Mouse (Mus musculus) hindbrain, embryonic 12.5 days (tissue): ENCODE results near the gene Plekha5. TPM values are rescaled to one million over a fixed set of nuclear protein-coding genes. Genes with fewer than 3 reads are reported as not detected.
"Not testable (repeated sequence)": the region's sequence is repeated elsewhere in the genome, so short reads cannot be mapped to it uniquely, and the experiment has no call there.

Experiments
- ATAC-seq: fragments of 200-750 bp; cut with Nextera tagmentation; 2 replicates; pipeline ENCODE4 v1.8.0; 2017; ENCODE audit warnings: moderate TSS enrichment; ENCODE audit not compliant: low FRiP score
- H3K27ac ChIP-seq: fragments of 300-500 bp; sonication (generic); 2 replicates; pipeline ENCODE4 v1.5.1; 2016; ENCODE audit warnings: mild to moderate bottlenecking
- H3K27me3 ChIP-seq: fragments of 300-500 bp; sonication (generic); 2 replicates; pipeline ENCODE4 v1.6.1; 2016; ENCODE audit warnings: mild to moderate bottlenecking
- H3K36me3 ChIP-seq: fragments of 300-500 bp; sonication (generic); 2 replicates; pipeline ENCODE4 v1.6.1; 2016; ENCODE audit warnings: mild to moderate bottlenecking
- H3K4me1 ChIP-seq: fragments of 300-500 bp; sonication (generic); 2 replicates; pipeline ENCODE4 v1.6.1; 2016
- H3K4me2 ChIP-seq: fragments of 300-500 bp; sonication (generic); replicated peaks from 2 replicates; pipeline ENCODE4 v1.6.1; 2016; ENCODE audit warnings: mild to moderate bottlenecking
- H3K4me3 ChIP-seq: fragments of 300-500 bp; sonication (generic); 2 replicates; pipeline ENCODE4 v1.5.1; 2016; ENCODE audit warnings: mild to moderate bottlenecking
- H3K9ac ChIP-seq: fragments of 300-500 bp; sonication (generic); 2 replicates; pipeline ENCODE4 v1.6.1; 2016; ENCODE audit warnings: mild to moderate bottlenecking, moderate library complexity
- H3K9me3 ChIP-seq: fragments of 300-500 bp; sonication (generic); replicated peaks from 2 replicates; pipeline ENCODE4 v1.6.1; 2016; ENCODE audit warnings: mild to moderate bottlenecking
- WGBS: fragments of 180-500 bp; shearing (Covaris S2); methylation state at CpG from one replicate; pipeline ENCODE4 v1.1.7; 2016; 5-methylcytosine and 5-hydroxymethylcytosine counted together
- polyA plus RNA-seq: library from polyadenylated mRNA; unstranded; fragments of >200 nt; fragmentation: Nextera tagmentation; extraction: Ambion mirVana; gene quantifications from 2 replicates; pipeline ENCODE4 v1.2.1, GENCODE M21; 2016

The Plekha5 gene
- polyA plus RNA-seq, 1 experiment from 2014 or later: 49.4 TPM

DNA sequence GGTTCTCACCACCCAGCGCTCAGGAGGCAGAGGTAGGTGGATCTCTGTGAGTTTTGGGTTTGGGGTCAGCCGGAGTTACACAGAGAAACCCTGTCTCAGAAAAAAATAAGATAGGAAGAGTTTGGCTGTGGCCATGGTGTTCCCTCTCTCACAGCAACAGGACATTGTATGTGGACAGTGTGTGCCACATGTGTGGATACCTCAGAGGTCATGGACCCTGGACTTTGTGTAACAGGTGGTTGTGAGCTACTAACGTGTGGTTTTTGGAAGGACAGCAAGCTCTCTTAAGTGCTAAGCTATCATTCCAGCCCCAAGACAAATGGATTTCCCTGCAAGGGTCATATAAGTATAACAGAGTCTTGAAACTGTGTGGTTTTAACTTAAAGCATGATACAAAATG lies 151.1 kb downstream of the Plekha5 start:
- WGBS: 92% methylated on average over 3 of the region's 3 CpGs
- Histone ChIP-seq H3K27me3 (no peaks in the 10 kb centered on the region), H3K4me3 (no peak overlapping the region), H3K9me3 (no peaks in the 10 kb centered on the region), H3K9ac (no peak overlapping the region), H3K36me3 (peaks cover 74% of the 10 kb centered on the region), H3K4me1 (no peaks in the 10 kb centered on the region), H3K4me2 (no peak overlapping the region), H3K27ac (no peak overlapping the region)
- ATAC-seq: no peak

DNA sequence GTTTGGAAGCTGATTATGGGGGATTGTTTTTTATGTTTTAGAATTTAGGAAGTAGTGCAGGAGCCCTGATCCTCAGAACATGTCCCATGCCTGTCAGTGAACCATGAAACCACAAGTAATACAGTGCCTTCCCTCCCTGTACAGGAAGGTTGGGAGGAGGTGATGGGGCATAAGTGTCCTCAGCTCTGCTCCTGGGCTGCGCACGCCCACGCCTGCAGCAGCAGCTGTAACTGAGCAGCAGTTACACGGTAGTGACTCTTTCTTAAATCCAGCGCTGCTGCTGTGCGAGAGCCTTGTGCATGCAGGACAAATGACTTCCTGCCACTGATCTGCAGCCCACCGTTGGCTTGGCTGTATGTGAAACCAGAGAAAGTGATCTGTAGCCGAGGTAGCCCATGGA lies 152.3 kb downstream of the Plekha5 start:
- 90% methylated on average over 8 of the region's 8 CpGs for WGBS
- Histone ChIP-seq H3K9ac (no peak overlapping the region), H3K36me3 (peaks cover 73% of the 10 kb centered on the region)

DNA sequence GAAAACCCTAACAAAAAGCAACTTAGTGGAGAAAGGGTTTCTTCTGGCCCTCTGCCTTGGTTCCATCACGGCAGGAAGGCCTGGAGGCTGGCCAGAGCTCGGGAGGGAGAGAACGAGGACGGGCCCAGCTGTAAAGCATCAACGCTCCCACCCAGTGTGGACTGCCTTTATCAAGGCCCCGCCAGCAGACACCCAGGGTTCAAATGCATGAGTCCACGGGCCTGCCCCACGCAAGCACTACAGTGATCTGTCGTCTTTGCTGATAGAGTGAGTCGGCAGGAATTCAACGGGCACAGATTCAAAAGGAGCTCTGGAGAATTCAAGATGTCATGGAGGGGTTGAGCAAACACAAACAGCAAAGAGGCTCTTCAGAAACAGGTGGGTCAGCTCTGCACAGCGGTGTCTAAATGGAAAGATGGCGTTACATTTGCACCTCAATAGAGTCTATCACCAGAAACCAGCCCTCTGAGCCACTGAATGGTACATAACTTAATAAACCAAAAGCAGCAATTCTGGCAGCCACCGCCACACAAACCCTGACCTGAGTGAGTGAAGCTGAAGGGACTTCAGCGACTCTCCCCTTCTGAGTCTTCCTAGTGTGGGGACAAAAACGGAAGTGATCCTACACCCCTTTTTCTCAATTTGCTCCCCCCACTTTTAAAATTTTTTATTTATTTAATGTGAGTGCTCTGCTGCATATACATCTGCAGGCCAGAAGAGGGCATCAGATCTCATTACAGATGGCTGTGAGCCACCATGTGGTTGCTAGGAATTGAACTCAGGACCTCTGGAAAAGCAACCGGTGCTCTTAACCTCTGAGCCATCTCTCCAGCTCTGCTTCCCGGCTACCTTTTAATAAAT lies 153.3 kb downstream of the Plekha5 start:
- ATAC-seq: no peak
- no peaks in the 10 kb centered on the region for H3K27me3 ChIP-seq
- H3K4me1 ChIP-seq: no peaks in the 10 kb centered on the region
- no peak overlapping the region for H3K4me3 ChIP-seq
- no peak overlapping the region for H3K4me2 ChIP-seq
- no peak overlapping the region for H3K9ac ChIP-seq
- H3K36me3 ChIP-seq: peaks cover 70% of the 10 kb centered on the region
- WGBS: 79% methylated on average over 18 of the region's 18 CpGs
- H3K9me3 ChIP-seq: no peaks in the 10 kb centered on the region
- H3K27ac ChIP-seq: no peak overlapping the region

More for the DNA sequence above, 152.3 kb downstream of the Plekha5 start:
- Histone ChIP-seq H3K27ac (no peak overlapping the region), H3K27me3 (no peaks in the 10 kb centered on the region), H3K4me3 (no peak overlapping the region), H3K4me1 (no peaks in the 10 kb centered on the region), H3K9me3 (no peaks in the 10 kb centered on the region), H3K4me2 (no peak overlapping the region)
- ATAC-seq: no peak

DNA sequence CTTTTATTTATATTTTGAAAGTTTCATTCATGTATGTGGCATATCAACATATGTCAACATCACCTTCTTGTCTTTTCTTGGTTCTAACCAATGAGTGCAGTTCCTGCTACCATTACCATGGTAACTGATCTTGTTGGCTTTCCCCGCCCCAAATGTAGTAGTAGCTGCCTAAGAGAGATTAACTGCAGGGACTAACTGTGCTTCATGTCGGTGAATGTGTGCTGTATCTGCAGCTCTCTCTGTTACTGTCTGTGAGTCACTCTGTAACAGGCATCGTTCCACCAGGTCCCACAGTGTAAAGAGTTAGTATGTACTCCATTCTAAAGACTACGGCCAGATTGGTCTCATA lies 153.9 kb downstream of the Plekha5 start:
- ATAC-seq: no peak
- no peaks in the 10 kb centered on the region for H3K4me1 ChIP-seq
- H3K4me2 ChIP-seq: no peak overlapping the region
- H3K27ac ChIP-seq: no peak overlapping the region
- H3K4me3 ChIP-seq: no peak overlapping the region
- H3K27me3 ChIP-seq: no peaks in the 10 kb centered on the region
- H3K9me3 ChIP-seq: no peaks in the 10 kb centered on the region
- H3K9ac ChIP-seq: no peak overlapping the region
- WGBS: 96% methylated on average over 4 of the region's 4 CpGs
- peaks cover 68% of the 10 kb centered on the region for H3K36me3 ChIP-seq

DNA sequence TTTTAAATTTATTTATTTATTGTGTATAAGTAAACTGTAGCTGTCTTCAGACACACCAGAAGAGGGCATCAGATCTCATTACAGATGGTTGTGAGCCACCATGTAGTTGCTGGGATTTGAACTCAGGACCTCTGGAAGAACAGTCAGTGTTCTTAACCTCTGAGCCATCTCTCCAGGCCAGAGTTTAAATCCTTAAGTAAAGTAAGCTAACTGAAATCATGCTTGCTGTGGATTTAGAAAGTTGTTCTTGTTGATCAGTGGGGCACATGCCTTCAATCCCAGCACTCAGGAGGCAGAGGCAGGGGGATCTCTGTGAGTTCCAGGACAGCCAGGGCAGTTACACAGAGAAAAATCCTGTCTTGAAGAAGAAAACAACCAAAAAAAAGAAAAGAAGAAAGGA lies 155.1 kb downstream of the Plekha5 start:
- H3K4me1 ChIP-seq, ATAC-seq, H3K9me3 ChIP-seq, H3K27ac ChIP-seq, H3K27me3 ChIP-seq, H3K4me3 ChIP-seq, H3K9ac ChIP-seq, H3K4me2 ChIP-seq: not testable (repeated sequence)
- peaks cover 67% of the 10 kb centered on the region for H3K36me3 ChIP-seq

DNA sequence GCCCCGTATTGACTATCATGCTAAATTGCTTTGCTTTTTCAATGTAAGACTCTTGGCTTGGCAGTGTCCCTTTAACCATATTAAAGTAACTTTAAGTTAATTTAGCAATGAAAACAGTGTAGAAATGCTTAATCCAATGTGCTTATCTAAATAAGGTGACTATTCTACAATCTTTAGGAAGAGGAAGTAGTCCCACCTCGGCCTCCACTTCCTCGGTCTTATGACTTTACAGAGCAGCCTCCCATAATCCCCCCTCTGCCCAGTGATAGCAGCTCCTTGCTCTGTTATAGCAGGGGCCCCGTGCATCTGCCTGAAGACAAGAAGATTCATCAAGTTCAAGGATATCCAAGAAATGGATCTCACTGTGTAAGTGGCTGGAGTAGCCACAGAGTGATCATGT lies 156.3 kb downstream of the Plekha5 start:
- no peak overlapping the region for H3K4me2 ChIP-seq

DNA sequence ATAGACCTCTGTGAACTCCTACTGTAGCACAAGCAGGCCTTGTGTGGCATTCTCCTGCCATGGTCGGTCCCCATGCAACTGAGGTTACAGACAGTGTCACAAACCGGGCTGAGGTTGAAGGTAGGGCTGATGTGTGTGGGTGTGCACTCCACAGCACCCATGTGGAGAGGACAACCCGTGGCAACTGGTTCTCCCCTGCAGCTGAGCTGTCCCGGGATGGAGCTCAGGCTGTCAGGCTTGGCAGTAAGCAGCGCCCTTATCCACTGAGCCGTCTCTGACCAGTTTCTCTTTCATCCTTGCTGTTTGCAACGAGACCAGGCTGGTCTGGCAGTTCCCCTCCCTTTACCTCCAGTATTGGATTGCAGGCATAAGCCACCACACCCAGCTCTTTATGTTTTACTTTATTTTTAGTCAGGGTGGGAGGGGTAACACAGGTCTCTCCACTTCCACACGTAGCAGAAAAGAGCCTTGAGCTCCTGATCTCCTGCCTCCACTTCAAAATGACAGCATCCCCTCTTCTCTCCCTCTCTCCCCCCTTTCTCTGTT lies 162.9 kb downstream of the Plekha5 start:
- H3K36me3 ChIP-seq: peaks cover 74% of the 10 kb centered on the region
- H3K9ac ChIP-seq: no peak overlapping the region
- H3K4me2 ChIP-seq: no peak overlapping the region
- no peak overlapping the region for H3K4me3 ChIP-seq
- H3K9me3 ChIP-seq: no peaks in the 10 kb centered on the region
- H3K27ac ChIP-seq: no peak overlapping the region
- WGBS: 88% methylated on average over 8 of the region's 8 CpGs
- no peak for ATAC-seq
- H3K27me3 ChIP-seq: no peaks in the 10 kb centered on the region
- H3K4me1 ChIP-seq: no peaks in the 10 kb centered on the region

More for the DNA sequence above, 156.3 kb downstream of the Plekha5 start:
- WGBS: 93% methylated on average over 4 of the region's 4 CpGs
- H3K27me3 ChIP-seq: no peaks in the 10 kb centered on the region
- H3K27ac ChIP-seq: no peak overlapping the region
- no peak overlapping the region for H3K9ac ChIP-seq
- peaks cover 57% of the 10 kb centered on the region for H3K36me3 ChIP-seq
- no peaks in the 10 kb centered on the region for H3K9me3 ChIP-seq
- ATAC-seq: no peak
- no peaks in the 10 kb centered on the region for H3K4me1 ChIP-seq
- H3K4me3 ChIP-seq: no peak overlapping the region

DNA sequence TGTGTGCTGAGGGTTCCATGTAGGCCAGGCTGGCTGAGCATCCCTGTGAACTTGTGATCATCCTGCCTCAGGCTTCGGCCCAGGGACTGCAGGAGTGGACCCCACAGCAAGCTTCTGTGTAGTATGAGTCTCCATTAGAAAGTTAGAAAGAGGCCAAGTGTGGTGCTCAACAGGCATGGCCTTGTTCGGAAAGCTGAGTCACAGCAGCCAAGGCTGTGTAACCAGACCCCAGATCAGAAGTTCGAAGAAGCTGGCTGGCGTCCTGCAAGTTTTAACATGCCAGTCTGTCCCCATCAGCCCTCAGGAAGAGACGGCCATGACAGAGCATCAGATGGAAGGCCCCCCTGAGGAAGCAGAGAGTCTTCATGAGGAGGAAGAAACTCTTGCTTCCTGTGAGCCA lies 167.5 kb downstream of the Plekha5 start:
- H3K4me2 ChIP-seq: no peak overlapping the region
- H3K4me1 ChIP-seq: no peaks in the 10 kb centered on the region
- H3K36me3 ChIP-seq: peaks cover 88% of the 10 kb centered on the region
- H3K4me3 ChIP-seq: no peak overlapping the region
- no peak overlapping the region for H3K27ac ChIP-seq
- 89% methylated on average over 5 of the region's 5 CpGs for WGBS
- ATAC-seq: no peak
- no peaks in the 10 kb centered on the region for H3K9me3 ChIP-seq
- H3K9ac ChIP-seq: no peak overlapping the region
- H3K27me3 ChIP-seq: no peaks in the 10 kb centered on the region

DNA sequence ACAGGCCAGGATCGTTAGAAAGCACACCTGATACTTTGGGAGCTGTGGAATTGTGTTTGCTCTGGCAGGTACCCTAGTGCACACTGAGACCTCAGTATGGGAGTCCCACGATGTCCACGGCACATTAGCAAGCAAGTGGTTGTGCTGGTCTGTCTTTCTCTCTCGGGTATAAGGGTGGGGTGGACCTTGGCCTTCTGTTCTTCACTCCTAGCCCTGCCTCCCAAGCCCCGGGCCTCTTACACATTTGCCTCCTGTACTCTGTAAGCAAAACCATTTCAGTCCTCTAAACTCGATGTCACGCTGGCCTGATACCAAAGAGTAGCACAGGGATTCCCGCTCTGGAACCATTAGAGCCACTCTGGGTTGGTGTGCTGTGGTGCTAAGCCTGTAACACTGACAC lies 168.9 kb downstream of the Plekha5 start:
- H3K4me2 ChIP-seq: no peak overlapping the region

DNA sequence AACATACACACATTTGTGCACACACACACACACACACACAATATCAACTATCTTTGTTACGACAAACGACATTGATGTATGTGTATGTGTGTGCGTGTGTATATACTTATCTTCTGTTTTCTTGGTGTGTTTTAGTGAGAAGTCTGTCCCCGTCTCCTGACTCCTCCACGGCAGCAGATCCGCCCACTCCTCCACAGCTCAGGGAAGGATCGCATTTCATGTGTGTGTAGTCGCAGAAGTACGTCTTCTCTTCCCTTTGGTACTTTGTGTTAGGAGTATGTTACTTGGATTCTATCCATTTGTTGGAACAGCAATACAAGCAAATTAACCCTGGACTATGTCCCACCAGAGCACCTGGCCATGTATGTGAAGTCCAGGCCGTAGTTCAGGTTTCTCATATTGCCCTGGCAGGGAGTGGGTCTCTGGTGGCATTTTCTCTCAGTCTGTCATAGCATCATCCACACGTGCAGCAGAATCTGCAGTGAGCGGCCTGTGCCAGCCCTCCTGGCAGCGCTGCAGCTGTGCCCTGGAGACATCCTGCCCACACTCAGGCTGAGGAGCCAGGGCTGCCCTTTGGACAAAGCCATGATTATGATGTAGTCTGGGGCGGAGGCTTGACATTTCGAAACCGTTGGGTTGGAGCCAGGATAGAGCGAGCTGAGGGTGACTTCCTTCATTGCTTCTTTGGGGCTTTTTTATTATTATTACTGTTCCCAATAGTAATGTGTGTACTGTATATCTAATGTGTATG lies 169.7 kb downstream of the Plekha5 start:
- Histone ChIP-seq H3K9me3 (no peaks in the 10 kb centered on the region), H3K27me3 (no peaks in the 10 kb centered on the region), H3K27ac (no peak overlapping the region), H3K4me1 (peaks cover 8% of the 10 kb centered on the region; the same call in 1 of the 2 replicates), H3K4me3 (no peak overlapping the region), H3K4me2 (no peak overlapping the region), H3K36me3 (peaks cover 75% of the 10 kb centered on the region), H3K9ac (no peak overlapping the region)
- ATAC-seq: no peak
- WGBS: 87% methylated on average over 17 of the region's 17 CpGs

More for the DNA sequence above, 168.9 kb downstream of the Plekha5 start:
- Histone ChIP-seq H3K4me1 (peaks cover 3% of the 10 kb centered on the region; the same call in 1 of the 2 replicates), H3K36me3 (peaks cover 84% of the 10 kb centered on the region), H3K9ac (no peak overlapping the region), H3K27me3 (no peaks in the 10 kb centered on the region), H3K4me3 (no peak overlapping the region), H3K9me3 (no peaks in the 10 kb centered on the region), H3K27ac (no peak overlapping the region)
- WGBS: 91% methylated on average over 8 of the region's 8 CpGs
- ATAC-seq: no peak

DNA sequence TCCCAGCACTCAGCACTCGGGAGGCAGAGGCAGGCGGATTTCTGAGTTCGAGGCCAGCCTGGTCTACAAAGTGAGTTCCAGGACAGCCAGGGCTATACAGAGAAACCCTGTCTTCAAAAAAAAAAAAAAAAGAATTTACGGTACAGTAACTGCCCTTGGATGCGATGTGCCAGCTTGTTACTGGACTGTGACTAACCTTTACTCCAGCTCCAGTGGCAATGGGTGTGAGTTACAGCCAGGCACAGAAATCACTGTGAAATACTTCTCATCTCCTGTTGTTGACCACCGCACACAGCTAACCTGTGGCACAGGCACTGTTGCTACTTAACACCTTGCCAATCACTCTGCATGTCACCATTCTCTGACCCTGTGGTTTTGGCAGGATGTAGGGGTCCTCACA lies 171.7 kb downstream of the Plekha5 start:
- not testable (repeated sequence) for H3K27me3 ChIP-seq, H3K4me1 ChIP-seq, ATAC-seq, H3K27ac ChIP-seq, H3K4me3 ChIP-seq, H3K4me2 ChIP-seq, H3K9ac ChIP-seq, H3K9me3 ChIP-seq
- H3K36me3 ChIP-seq: peaks cover 63% of the 10 kb centered on the region
- WGBS: 96% methylated on average over 6 of the region's 6 CpGs
